Mouse (Mus musculus) forebrain, embryonic 11.5 days (tissue): ENCODE data around the gene Maz. TPM values are rescaled to one million over a fixed set of nuclear protein-coding genes. Genes with fewer than 3 reads are reported as not detected.

Source experiments
- ATAC-seq: fragments of 200-750 bp; cut with Nextera tagmentation; replicated peaks from 2 replicates; pipeline ENCODE4 v1.8.0; 2017; ENCODE audit warnings: moderate TSS enrichment; ENCODE audit not compliant: low FRiP score
- DNase-seq: peaks from one replicate; pipeline ENCODE4 v3.0.0-alpha.2; 2017; ENCODE audit warnings: low spot score
- H3K27ac ChIP-seq: fragments of 300-500 bp; sonication (generic); 2 replicates; pipeline ENCODE4 v1.5.1; 2014; ENCODE audit warnings: low read depth, low read length
- H3K27me3 ChIP-seq: fragments of 300-500 bp; sonication (generic); 2 replicates; pipeline ENCODE4 v1.6.1; 2014; ENCODE audit warnings: mild to moderate bottlenecking, low read length, mixed read lengths; ENCODE audit not compliant: control insufficient read depth, insufficient read depth
- H3K36me3 ChIP-seq: fragments of 300-500 bp; sonication (generic); 2 replicates; pipeline ENCODE4 v1.6.1; 2014; ENCODE audit warnings: mild to moderate bottlenecking, low read length, moderate library complexity, mixed read lengths; ENCODE audit not compliant: control insufficient read depth, insufficient read depth
- H3K4me1 ChIP-seq: fragments of 300-500 bp; sonication (generic); replicated peaks from 2 replicates; pipeline ENCODE4 v1.6.1; 2014; ENCODE audit warnings: low read length, mixed read lengths; ENCODE audit not compliant: control insufficient read depth, insufficient read depth
- H3K4me2 ChIP-seq: fragments of 300-500 bp; sonication (generic); 2 replicates; pipeline ENCODE4 v1.6.1; 2014; ENCODE audit warnings: low read depth, mild to moderate bottlenecking, low read length, moderate library complexity, mixed read lengths; ENCODE audit not compliant: severe bottlenecking
- H3K4me3 ChIP-seq: fragments of 300-500 bp; sonication (generic); 2 replicates; pipeline ENCODE4 v1.5.1; 2014; ENCODE audit warnings: low read depth, low read length
- H3K9ac ChIP-seq: fragments of 300-500 bp; sonication (generic); 2 replicates; pipeline ENCODE4 v1.6.1; 2014; ENCODE audit warnings: low read length
- H3K9me3 ChIP-seq: fragments of 300-500 bp; sonication (generic); 2 replicates; pipeline ENCODE4 v1.6.1; 2016; ENCODE audit warnings: low read length, mixed read lengths; ENCODE audit not compliant: control insufficient read depth
- WGBS: fragments of 180-500 bp; shearing (Covaris S2); extraction: QIAGEN DNeasy Blood & Tissue Kit; methylation state at CpG from one replicate; pipeline ENCODE4 v1.1.7; 2014; 5-methylcytosine and 5-hydroxymethylcytosine counted together
- polyA plus RNA-seq: library from polyadenylated mRNA; unstranded; fragments of >200 nt; fragmentation: Nextera tagmentation; extraction: Ambion mirVana; gene quantifications from 2 replicates; pipeline ENCODE4 v1.2.1, GENCODE M21; 2014

The Maz gene
- polyA plus RNA-seq, 1 experiment from 2014 or later, result 106 TPM

GRCm38 (mm10) chr7:127023272-127023691 lies 3.6 kb downstream of the Maz start:
- 82% methylated on average over 13 of the region's 13 CpGs for WGBS

GRCm38 (mm10) chr7:127022528-127023271 lies 4.1 kb downstream of the Maz start:
- Histone ChIP-seq H3K4me2 (peak overlapping the region; percentile 94), H3K4me3 (peak overlapping the region; percentile 82), H3K36me3 (peaks cover 8% of the 10 kb centered on the region; the same call in 1 of the 2 replicates), H3K9me3 (no peaks in the 10 kb centered on the region), H3K27me3 (no peaks in the 10 kb centered on the region), H3K4me1 (peaks cover 34% of the 10 kb centered on the region), H3K9ac (peak overlapping the region; percentile 99), H3K27ac (peak overlapping the region; percentile 37)
- ATAC-seq (no peak), DNase-seq (no peak)
- WGBS, result 92% methylated on average over 6 of the region's 7 CpGs

More at GRCm38 (mm10) chr7:127023272-127023691, 3.6 kb downstream of the Maz start:
- Histone ChIP-seq H3K27ac (peak overlapping the region; percentile 21; the same call in 1 of the 2 replicates), H3K4me1 (peaks cover 38% of the 10 kb centered on the region), H3K4me2 (peak overlapping the region; percentile 94), H3K4me3 (peak overlapping the region; percentile 82), H3K27me3 (no peaks in the 10 kb centered on the region), H3K9ac (peak overlapping the region; percentile 99), H3K9me3 (no peaks in the 10 kb centered on the region), H3K36me3 (peaks cover 8% of the 10 kb centered on the region; the same call in 1 of the 2 replicates)
- ATAC-seq, result no peak
- DNase-seq, result no peak

- Histone ChIP-seq H3K36me3 (peaks cover 8% of the 10 kb centered on the region; the same call in 1 of the 2 replicates), H3K9ac (peak overlapping the region; percentile 99), H3K27me3 (no peaks in the 10 kb centered on the region), H3K4me3 (peak overlapping the region; percentile 45), H3K4me2 (peak overlapping the region; percentile 81), H3K27ac (peak overlapping the region; percentile 81), H3K9me3 (no peaks in the 10 kb centered on the region), H3K4me1 (peaks cover 34% of the 10 kb centered on the region)
- ATAC-seq (no peak), DNase-seq (peak; percentile 65)
- WGBS, result 40% methylated on average over 5 of the region's 5 CpGs
These were observed 5.0 kb downstream of the Maz start for GRCm38 (mm10) chr7:127021563-127022527.

- peaks cover 34% of the 10 kb centered on the region for H3K4me1 ChIP-seq
- no peaks in the 10 kb centered on the region for H3K9me3 ChIP-seq
- peaks cover 8% of the 10 kb centered on the region; the same call in 1 of the 2 replicates for H3K36me3 ChIP-seq
- peak; percentile 87 for DNase-seq
- WGBS, result under 1% methylated on average over 36 of the region's 37 CpGs
- H3K27ac ChIP-seq, result peak within 1 kb of the TSS; percentile 81
- peak within 1 kb of the TSS; percentile 45 for H3K4me3 ChIP-seq
- H3K9ac ChIP-seq, result peak within 1 kb of the TSS; percentile 79
- peak within 1 kb of the TSS; percentile 81 for H3K4me2 ChIP-seq
- H3K27me3 ChIP-seq, result no peaks in the 10 kb centered on the region
- ATAC-seq, result peak; percentile 8; the same call in 1 of the 2 replicates
These were observed 5.8 kb downstream of the Maz start, which contains the start of the genes Gm42742 and Prrt2 for GRCm38 (mm10) chr7:127020901-127021562. Gm42742 (minus strand) TSS chr7:127021097. Prrt2 (minus strand) TSS chr7:127021211.

- ATAC-seq (no peak), DNase-seq (no peak)
- Histone ChIP-seq H3K9me3 (no peaks in the 10 kb centered on the region), H3K4me2 (peak overlapping the region; percentile 81), H3K27ac (peak overlapping the region; percentile 81), H3K27me3 (no peaks in the 10 kb centered on the region), H3K4me3 (peak overlapping the region; percentile 45), H3K4me1 (peaks cover 40% of the 10 kb centered on the region), H3K36me3 (peaks cover 8% of the 10 kb centered on the region; the same call in 1 of the 2 replicates), H3K9ac (peak overlapping the region; percentile 79)
- WGBS, result 28% methylated on average over 5 of the region's 5 CpGs
These were observed 6.3 kb downstream of the Maz start for GRCm38 (mm10) chr7:127020491-127020890.

GRCm38 (mm10) chr7:127020031-127020430 lies 6.8 kb downstream of the Maz start:
- Histone ChIP-seq H3K4me1 (peaks cover 40% of the 10 kb centered on the region), H3K9me3 (no peaks in the 10 kb centered on the region), H3K36me3 (peaks cover 8% of the 10 kb centered on the region; the same call in 1 of the 2 replicates), H3K27ac (peak overlapping the region; percentile 81; the same call in 1 of the 2 replicates), H3K9ac (peak overlapping the region; percentile 79), H3K27me3 (no peaks in the 10 kb centered on the region), H3K4me3 (peak overlapping the region; percentile 45), H3K4me2 (peak overlapping the region; percentile 81)
- WGBS, result 68% methylated on average over 3 of the region's 3 CpGs
- DNase-seq, result no peak
- ATAC-seq, result no peak

DNA sequence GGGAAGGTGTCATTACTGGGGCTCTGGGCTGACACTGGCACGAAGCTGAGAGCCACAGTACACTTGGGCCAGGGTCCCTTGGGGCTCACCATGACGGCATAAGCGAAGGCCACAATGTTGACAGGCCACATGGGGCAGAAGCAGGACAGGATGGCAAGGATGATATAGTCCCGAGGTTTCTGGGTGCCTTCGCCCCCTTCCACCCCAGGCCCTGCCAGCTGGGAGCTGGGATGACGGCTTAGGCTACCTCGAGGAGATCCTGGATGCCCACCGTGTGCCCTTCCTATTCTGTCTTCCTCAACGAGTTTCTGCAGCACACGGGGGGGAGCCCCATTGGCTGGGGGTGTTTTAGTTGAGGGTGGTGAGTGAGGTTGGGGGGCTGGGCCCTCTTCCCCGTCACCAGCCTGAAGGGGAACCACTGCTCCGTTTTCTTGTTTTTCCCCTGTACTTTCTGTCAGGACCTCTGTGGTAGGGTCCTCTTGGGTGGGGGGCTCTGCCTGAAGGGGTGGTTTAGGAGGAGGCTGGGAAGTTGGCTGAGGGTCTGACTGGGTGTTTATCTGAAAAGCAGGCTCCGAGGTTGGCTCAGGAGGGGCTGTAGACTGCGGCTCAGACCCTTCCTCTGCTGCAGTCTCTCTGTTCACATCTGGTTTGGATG lies 7.4 kb downstream of the Maz start:
- H3K4me3 ChIP-seq, result no peak overlapping the region
- H3K4me1 ChIP-seq, result peaks cover 39% of the 10 kb centered on the region
- H3K36me3 ChIP-seq, result peaks cover 8% of the 10 kb centered on the region
- H3K27me3 ChIP-seq, result no peaks in the 10 kb centered on the region
- 88% methylated on average over 14 of the region's 14 CpGs for WGBS
- ATAC-seq (no peak), DNase-seq (no peak)
- peak overlapping the region; percentile 79 for H3K9ac ChIP-seq
- no peaks in the 10 kb centered on the region for H3K9me3 ChIP-seq
- H3K27ac ChIP-seq, result no peak overlapping the region
- peak overlapping the region; percentile 81 for H3K4me2 ChIP-seq
